Mouse (Mus musculus) embryonic facial prominence, embryonic 14.5 days (tissue): ENCODE measurements around the gene Zfp287. TPM values are rescaled to one million over a fixed set of nuclear protein-coding genes. Genes with fewer than 3 reads are reported as not detected.

Experiments used
- ATAC-seq: fragments of 200-750 bp; cut with Nextera tagmentation; 2 replicates; pipeline ENCODE4 v1.8.0; 2017; ENCODE audit warnings: low read depth, moderate number of reproducible peaks, moderate TSS enrichment
- DNase-seq: peaks from one replicate; pipeline ENCODE4 v3.0.0-alpha.2; 2015; ENCODE audit warnings: low spot score
- H3K27ac ChIP-seq: fragments of 300-500 bp; sonication (generic); replicated peaks from 2 replicates; pipeline ENCODE4 v1.5.1; 2014; ENCODE audit warnings: low read depth, mild to moderate bottlenecking, low read length, moderate library complexity
- H3K27me3 ChIP-seq: fragments of 300-500 bp; sonication (generic); replicated peaks from 2 replicates; pipeline ENCODE4 v1.6.1; 2014; ENCODE audit warnings: low read length; ENCODE audit not compliant: control insufficient read depth, insufficient read depth
- H3K36me3 ChIP-seq: fragments of 300-500 bp; sonication (generic); 2 replicates; pipeline ENCODE4 v1.6.1; 2014; ENCODE audit warnings: low read length, mixed read lengths; ENCODE audit not compliant: control insufficient read depth, insufficient read depth
- H3K4me1 ChIP-seq: fragments of 300-500 bp; sonication (generic); 2 replicates; pipeline ENCODE4 v1.6.1; 2014; ENCODE audit warnings: antibody characterized with exemption, low read length; ENCODE audit not compliant: control insufficient read depth, insufficient read depth
- H3K4me2 ChIP-seq: fragments of 300-500 bp; sonication (generic); 2 replicates; pipeline ENCODE4 v1.6.1; 2014; ENCODE audit warnings: low read depth, mild to moderate bottlenecking, low read length, moderate library complexity, mixed read lengths
- H3K4me3 ChIP-seq: fragments of 300-500 bp; sonication (generic); 2 replicates; pipeline ENCODE4 v1.5.1; 2014; ENCODE audit warnings: low read depth, mild to moderate bottlenecking, low read length
- H3K9ac ChIP-seq: fragments of 300-500 bp; sonication (generic); 2 replicates; pipeline ENCODE4 v1.6.1; 2014; ENCODE audit warnings: low read depth, mild to moderate bottlenecking, low read length, moderate library complexity, mixed read lengths
- H3K9me3 ChIP-seq: fragments of 300-500 bp; sonication (generic); 2 replicates; pipeline ENCODE4 v1.6.1; 2016; ENCODE audit warnings: low read length; ENCODE audit not compliant: control insufficient read depth
- WGBS: fragments of 180-500 bp; shearing (Covaris S2); extraction: QIAGEN DNeasy Blood & Tissue Kit; methylation state at CpG from one replicate; pipeline ENCODE4 v1.1.7; 2014; 5-methylcytosine and 5-hydroxymethylcytosine counted together
- polyA plus RNA-seq: library from polyadenylated mRNA; unstranded; fragments of >200 nt; fragmentation: Nextera tagmentation; extraction: Ambion mirVana; gene quantifications from 2 replicates; pipeline ENCODE4 v1.2.1, GENCODE M21; 2014

The Zfp287 gene
- polyA plus RNA-seq, 1 experiment from 2014 or later: 7.8 TPM

GRCm38 (mm10) chr11:62732022-62732387 lies 300 bp upstream of the Zfp287 start:
- no peak for DNase-seq
- H3K27me3 ChIP-seq: no peaks in the 10 kb centered on the region

GRCm38 (mm10) chr11:62728276-62728675 lies 3.4 kb downstream of the Zfp287 start:
- Histone ChIP-seq H3K9ac (no peak overlapping the region), H3K9me3 (no peaks in the 10 kb centered on the region), H3K36me3 (peaks cover 48% of the 10 kb centered on the region), H3K4me3 (no peak overlapping the region), H3K4me1 (peaks cover 8% of the 10 kb centered on the region), H3K27ac (no peak overlapping the region), H3K4me2 (no peak overlapping the region), H3K27me3 (no peaks in the 10 kb centered on the region)
- DNase-seq (no peak), ATAC-seq (no peak)
- WGBS: 92% methylated on average over 8 of the region's 8 CpGs

More at GRCm38 (mm10) chr11:62732022-62732387, 300 bp upstream of the Zfp287 start:
- Histone ChIP-seq H3K4me3 (peak overlapping the region; percentile 82), H3K4me2 (peak overlapping the region; percentile 61), H3K9ac (peak overlapping the region; percentile 81; the same call in 1 of the 2 replicates), H3K4me1 (peaks cover 8% of the 10 kb centered on the region), H3K9me3 (no peaks in the 10 kb centered on the region), H3K27ac (no peak overlapping the region), H3K36me3 (peaks cover 16% of the 10 kb centered on the region)
- no peak; the same call in 1 of the 2 replicates for ATAC-seq
- 22% methylated on average over 5 of the region's 5 CpGs for WGBS

- Histone ChIP-seq H3K27me3 (no peaks in the 10 kb centered on the region), H3K9me3 (no peaks in the 10 kb centered on the region), H3K27ac (no peak overlapping the region), H3K36me3 (peaks cover 49% of the 10 kb centered on the region), H3K4me2 (no peak overlapping the region), H3K4me3 (no peak overlapping the region), H3K9ac (no peak overlapping the region), H3K4me1 (no peaks in the 10 kb centered on the region)
- no peak for ATAC-seq
- WGBS: 88% methylated on average over 5 of the region's 5 CpGs
- no peak for DNase-seq
These were observed 21.0 kb downstream of the Zfp287 start for GRCm38 (mm10) chr11:62710657-62711056.

GRCm38 (mm10) chr11:62708252-62708651 lies 23.5 kb downstream of the Zfp287 start:
- no peak overlapping the region for H3K27ac ChIP-seq
- no peak overlapping the region for H3K4me2 ChIP-seq
- no peak overlapping the region for H3K4me3 ChIP-seq
- H3K36me3 ChIP-seq: peaks cover 28% of the 10 kb centered on the region
- 77% methylated on average over 7 of the region's 7 CpGs for WGBS
- H3K4me1 ChIP-seq: no peaks in the 10 kb centered on the region
- no peaks in the 10 kb centered on the region for H3K27me3 ChIP-seq
- no peak for ATAC-seq
- no peaks in the 10 kb centered on the region for H3K9me3 ChIP-seq
- no peak overlapping the region for H3K9ac ChIP-seq
- no peak for DNase-seq

- no peaks in the 10 kb centered on the region for H3K9me3 ChIP-seq
- peaks cover 11% of the 10 kb centered on the region for H3K36me3 ChIP-seq
- ATAC-seq (no peak), DNase-seq (no peak)
- no peak overlapping the region for H3K27ac ChIP-seq
- H3K4me2 ChIP-seq: no peak overlapping the region
- no peaks in the 10 kb centered on the region for H3K4me1 ChIP-seq
- H3K4me3 ChIP-seq: no peak overlapping the region
- 90% methylated on average over 2 of the region's 2 CpGs for WGBS
- H3K9ac ChIP-seq: no peak overlapping the region
- H3K27me3 ChIP-seq: no peaks in the 10 kb centered on the region
These were observed 25.6 kb downstream of the Zfp287 start for GRCm38 (mm10) chr11:62706141-62706540.

- Histone ChIP-seq H3K27ac (no peak overlapping the region), H3K9ac (no peak overlapping the region), H3K4me3 (no peak overlapping the region), H3K36me3 (no peaks in the 10 kb centered on the region), H3K27me3 (no peaks in the 10 kb centered on the region), H3K4me2 (no peak overlapping the region), H3K9me3 (no peaks in the 10 kb centered on the region), H3K4me1 (no peaks in the 10 kb centered on the region)
- WGBS: 70% methylated on average over 1 of the region's 1 CpGs
- DNase-seq (no peak), ATAC-seq (no peak)
These were observed 30.5 kb downstream of the Zfp287 start for GRCm38 (mm10) chr11:62701218-62701617.

- H3K9ac ChIP-seq: no peak overlapping the region
- no peak overlapping the region for H3K4me2 ChIP-seq
- no peak overlapping the region for H3K4me3 ChIP-seq
- H3K4me1 ChIP-seq: no peaks in the 10 kb centered on the region
- no peaks in the 10 kb centered on the region for H3K27me3 ChIP-seq
- DNase-seq (peak; percentile 4), ATAC-seq (no peak)
- no peaks in the 10 kb centered on the region for H3K36me3 ChIP-seq
- no peaks in the 10 kb centered on the region for H3K9me3 ChIP-seq
- no peak overlapping the region for H3K27ac ChIP-seq
- 67% methylated on average over 4 of the region's 4 CpGs for WGBS
These were observed 32.0 kb downstream of the Zfp287 start for GRCm38 (mm10) chr11:62699749-62700148.

- 88% methylated on average over 8 of the region's 8 CpGs for WGBS
- Histone ChIP-seq H3K4me1 (no peaks in the 10 kb centered on the region), H3K9me3 (no peaks in the 10 kb centered on the region), H3K9ac (no peak overlapping the region), H3K27me3 (no peaks in the 10 kb centered on the region), H3K4me3 (no peak overlapping the region), H3K36me3 (no peaks in the 10 kb centered on the region), H3K4me2 (no peak overlapping the region), H3K27ac (no peak overlapping the region)
- no peak for DNase-seq
- no peak for ATAC-seq
These were observed 36.6 kb downstream of the Zfp287 start for GRCm38 (mm10) chr11:62695126-62695525.

- DNase-seq: peak; percentile 92
- no peak overlapping the region for H3K4me3 ChIP-seq
- no peaks in the 10 kb centered on the region for H3K4me1 ChIP-seq
- WGBS: 19% methylated on average over 9 of the region's 11 CpGs
- no peaks in the 10 kb centered on the region for H3K36me3 ChIP-seq
- H3K27ac ChIP-seq: no peak overlapping the region
- no peak overlapping the region for H3K9ac ChIP-seq
- ATAC-seq: peak; percentile 91
- no peaks in the 10 kb centered on the region for H3K9me3 ChIP-seq
- no peak overlapping the region for H3K4me2 ChIP-seq
- H3K27me3 ChIP-seq: no peaks in the 10 kb centered on the region
These were observed 38.2 kb downstream of the Zfp287 start for GRCm38 (mm10) chr11:62693299-62694184.
